Mouse (Mus musculus) spleen, adult 12 weeks (tissue): ENCODE measurements around the gene Mettl7a2.
"Not testable (repeated sequence)": the region's sequence is repeated elsewhere in the genome, so short reads cannot be mapped to it uniquely, and the experiment has no call there.

Experiments used
- DNase-seq: peaks from one replicate; pipeline ENCODE4 v3.0.0; 2022; ENCODE audit warnings: low spot score

Gene Mettl7a2

GRCm38 (mm10) chr15:100337847-100338246, 15.2 kb upstream of the Mettl7a2 start:
- peak; percentile 10 for DNase-seq

GRCm38 (mm10) chr15:100341314-100341980, 11.6 kb upstream of the Mettl7a2 start:
- not testable (repeated sequence) for DNase-seq

GRCm38 (mm10) chr15:100345484-100345883, 7.5 kb upstream of the Mettl7a2 start:
- DNase-seq, result no peak

GRCm38 (mm10) chr15:100346761-100347160, 6.2 kb upstream of the Mettl7a2 start:
- no peak for DNase-seq

GRCm38 (mm10) chr15:100349496-100349895, 3.5 kb upstream of the Mettl7a2 start:
- DNase-seq, result no peak

- no peak for DNase-seq
Measured at GRCm38 (mm10) chr15:100351501-100352060, 1.4 kb upstream of the Mettl7a2 start.

- not testable (repeated sequence) for DNase-seq
Measured at GRCm38 (mm10) chr15:100353399-100353798, 399 bp downstream of the Mettl7a2 start.

- no peak for DNase-seq
Measured at GRCm38 (mm10) chr15:100355876-100356275, 2.9 kb downstream of the Mettl7a2 start.

- no peak for DNase-seq
Measured at GRCm38 (mm10) chr15:100364242-100364641, 11.2 kb downstream of the Mettl7a2 start, which contains the start of gene Higd1c. Higd1c (plus strand) TSS chr15:100364542.

GRCm38 (mm10) chr15:100365967-100366366, 13.0 kb downstream of the Mettl7a2 start:
- DNase-seq, result not testable (repeated sequence)

- no peak for DNase-seq
Measured at GRCm38 (mm10) chr15:100367119-100367518, 14.1 kb downstream of the Mettl7a2 start.

- no peak for DNase-seq
Measured at GRCm38 (mm10) chr15:100375066-100375465, 22.1 kb downstream of the Mettl7a2 start.

GRCm38 (mm10) chr15:100377847-100378505, 25.0 kb downstream of the Mettl7a2 start:
- not testable (repeated sequence) for DNase-seq

- no peak for DNase-seq
Measured at GRCm38 (mm10) chr15:100379658-100380057, 26.7 kb downstream of the Mettl7a2 start.

- no peak for DNase-seq
Measured at GRCm38 (mm10) chr15:100380104-100380503, 27.1 kb downstream of the Mettl7a2 start.

GRCm38 (mm10) chr15:100385705-100386104, 32.7 kb downstream of the Mettl7a2 start:
- DNase-seq, result no peak

GRCm38 (mm10) chr15:100387544-100388223, 34.7 kb downstream of the Mettl7a2 start:
- no peak for DNase-seq

GRCm38 (mm10) chr15:100388224-100388835, 35.3 kb downstream of the Mettl7a2 start:
- DNase-seq, result no peak

GRCm38 (mm10) chr15:100388886-100389285, 35.9 kb downstream of the Mettl7a2 start:
- no peak for DNase-seq

- no peak for DNase-seq
Measured at GRCm38 (mm10) chr15:100391066-100391465, 38.1 kb downstream of the Mettl7a2 start.

GRCm38 (mm10) chr15:100391599-100391998, 38.6 kb downstream of the Mettl7a2 start:
- no peak for DNase-seq

GRCm38 (mm10) chr15:100393016-100393415, 40.0 kb downstream of the Mettl7a2 start:
- DNase-seq, result no peak
